Mouse (Mus musculus) mouse embryonic stem cell (cell line): Measurements from ENCODE around the gene Gm9970.
"Not testable (repeated sequence)": the region's sequence is repeated elsewhere in the genome, so short reads cannot be mapped to it uniquely, and the experiment has no call there.

ENCODE experiments used
- in situ Hi-C, 2 experiments: fragments of 300-500 bp; cut with MboI; formaldehyde crosslinking; loops; 1 replicate in 1 of 2; 3 replicates in 1 of 2; pipeline ENCODE4 v1.14.3; 2019 to 2020; ENCODE audit warnings: low sequenced_read_pairs in 2 of 2, low pct_unique_long_range_greater_than_20kb in 1 of 2, mixed read lengths in 1 of 2; ENCODE audit not compliant: unreplicated experiment in 1 of 2

Gene Gm9970

DNA sequence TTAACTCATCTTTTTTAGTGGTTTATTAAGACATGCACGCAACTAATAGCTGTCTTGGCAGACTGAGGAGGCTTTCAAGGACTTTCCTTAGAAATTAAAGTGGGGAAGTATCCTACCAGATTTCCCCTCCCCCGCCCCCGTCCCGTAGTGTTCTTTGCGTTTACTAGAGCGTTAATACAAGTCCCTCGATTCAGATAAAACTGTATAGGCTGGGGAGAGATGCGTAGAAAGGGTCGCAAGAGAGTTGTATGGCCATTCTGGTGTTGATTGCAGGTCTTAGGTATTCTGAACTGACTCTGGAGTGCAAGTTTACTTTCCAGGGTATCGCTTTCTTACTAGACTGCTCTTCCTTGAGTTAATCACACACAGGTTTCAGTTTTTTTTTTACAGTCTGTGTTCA is 1.2 kb upstream of the Gm9970 start:
- in situ Hi-C loops = no loop called here

DNA sequence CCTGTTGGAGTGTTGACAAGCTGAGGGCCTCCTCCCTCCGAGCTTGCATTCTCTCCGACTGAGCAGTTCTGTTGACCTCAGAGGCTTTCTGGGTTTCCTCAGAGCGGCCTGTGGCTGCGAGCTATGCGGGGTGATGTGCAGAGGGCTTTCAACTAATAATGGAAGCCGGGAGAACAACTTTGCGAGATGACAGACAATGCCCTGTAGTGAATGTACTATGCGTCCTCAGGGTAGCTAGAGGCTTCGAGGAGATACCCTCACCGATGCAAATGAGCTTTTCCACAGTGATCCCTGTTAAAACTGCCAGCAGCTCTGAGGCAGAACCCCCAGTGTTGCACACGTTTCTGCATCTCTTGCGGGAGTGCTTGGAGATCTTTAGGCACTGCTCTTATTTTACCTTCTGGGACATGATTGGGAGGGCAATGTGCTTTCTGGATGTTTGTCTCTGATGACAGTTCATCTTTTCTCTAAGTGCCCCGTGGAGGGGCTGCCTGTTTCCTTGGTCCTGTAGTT is 546 bp upstream of the Gm9970 start:
- in situ Hi-C loops = no loop called here

DNA sequence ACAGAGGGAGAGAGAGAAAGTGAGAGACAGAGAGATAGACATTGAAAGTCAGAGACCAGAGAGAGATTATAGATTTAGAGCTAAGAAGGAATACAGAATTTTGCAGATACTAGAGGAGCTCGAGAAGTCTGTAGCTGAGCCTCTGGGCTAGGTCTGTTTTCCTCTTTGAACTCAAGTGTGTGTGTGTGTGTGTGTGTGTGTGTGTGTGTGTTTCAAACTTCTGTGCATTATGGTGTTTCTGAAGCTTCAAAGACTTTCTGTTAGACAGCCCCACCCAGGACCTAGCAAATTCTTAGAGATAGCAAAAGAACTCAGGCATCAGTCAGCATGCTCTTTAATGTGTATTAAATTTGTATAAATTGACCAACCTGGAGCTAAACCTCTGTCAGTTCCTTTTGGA is 14.4 kb downstream of the Gm9970 start:
- in situ Hi-C loops = no loop called here

DNA sequence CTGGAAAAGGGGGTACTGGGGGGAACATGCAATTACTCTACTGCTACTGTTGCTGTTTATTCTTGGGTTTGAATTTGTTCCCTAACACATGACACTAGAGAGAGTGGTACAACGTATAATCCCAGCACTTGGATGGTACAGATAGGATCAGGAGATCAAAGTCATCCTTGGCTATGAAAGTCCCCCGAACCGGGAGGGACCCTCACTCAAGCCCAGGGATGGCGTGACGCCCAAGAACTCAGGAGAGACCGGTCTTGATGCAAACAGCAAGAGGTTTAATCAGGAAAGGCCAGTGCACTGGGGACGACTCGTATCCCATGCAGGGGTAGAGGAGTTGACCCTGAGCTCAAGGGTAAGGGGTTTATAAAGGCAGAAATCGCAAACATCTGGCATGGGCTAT is 18.3 kb downstream of the Gm9970 start:
- in situ Hi-C loops = no loop called here

DNA sequence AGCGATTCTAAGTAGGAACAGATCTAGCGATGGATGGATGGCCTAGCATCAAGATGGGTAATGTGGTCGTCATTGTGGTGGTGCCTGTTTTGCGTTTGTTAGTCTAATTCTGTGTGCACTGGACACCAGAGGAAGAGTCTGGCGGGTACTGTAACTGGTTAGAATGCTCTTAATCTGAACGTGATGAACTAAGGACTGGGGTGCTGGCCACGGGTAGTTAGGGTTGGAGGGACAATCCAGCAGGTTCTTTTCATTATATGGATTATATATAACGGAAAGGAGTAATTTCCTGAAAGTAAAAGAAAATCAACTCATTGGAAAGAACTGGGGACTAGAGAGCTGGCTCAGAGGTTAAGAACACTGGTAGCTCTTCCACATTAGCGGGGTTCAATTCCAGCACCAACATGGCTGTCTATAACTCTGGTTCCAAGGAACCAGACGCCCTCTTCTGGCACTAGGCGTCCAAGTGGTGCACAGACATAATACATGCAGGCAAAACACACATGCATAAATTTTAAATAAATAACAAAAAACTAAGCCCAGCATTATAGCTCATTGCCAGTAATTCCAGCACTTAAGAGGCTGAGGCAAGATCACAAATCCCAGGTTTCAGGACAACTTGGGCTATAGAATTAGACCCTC is 19.6 kb downstream of the Gm9970 start:
- in situ Hi-C loops = no loop called here

DNA sequence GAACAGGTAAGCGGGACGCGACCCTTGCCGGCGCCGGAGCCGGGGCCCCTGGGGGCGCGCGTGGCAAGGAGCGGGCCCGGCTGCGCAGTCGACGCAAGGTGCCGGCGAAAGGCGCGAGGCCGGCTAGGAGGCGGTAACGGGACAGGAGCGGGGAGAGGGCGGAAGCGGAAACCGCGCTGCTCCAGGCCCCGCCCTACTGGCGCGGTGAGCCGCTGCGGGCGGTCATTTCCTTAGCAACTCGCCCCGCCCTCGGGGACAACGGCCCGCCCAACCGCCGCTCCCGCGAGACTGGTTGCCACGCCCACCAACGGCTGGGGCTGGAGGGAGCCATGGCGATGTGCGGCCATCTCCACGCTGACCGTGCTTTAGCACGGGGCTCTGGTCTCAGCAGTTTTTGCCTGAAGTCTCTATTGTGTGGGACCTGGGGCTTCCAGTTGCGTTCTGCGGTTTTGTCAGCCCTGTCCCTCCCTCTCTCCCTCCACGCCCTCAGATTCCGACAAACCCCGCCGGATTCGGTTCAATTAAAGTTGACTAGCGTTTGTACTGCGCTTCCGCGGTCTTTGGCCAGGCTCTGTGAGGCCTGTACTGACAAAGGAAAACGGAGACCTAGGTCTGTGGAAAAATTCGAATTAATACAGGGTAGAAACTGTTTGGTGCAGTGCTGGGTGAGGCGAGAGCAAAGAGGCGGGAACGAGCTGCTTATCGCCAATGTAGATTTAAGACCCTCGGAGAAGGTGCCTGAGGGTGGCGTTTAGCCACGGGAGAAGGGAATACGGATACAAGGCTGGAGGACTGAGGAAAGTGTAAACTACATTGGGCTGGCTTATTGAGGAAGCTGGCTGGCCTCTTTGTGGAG is 20.4 kb downstream of the Gm9970 start, which contains the start of gene Ppm1g:
TSS of gene Ppm1g (minus strand) at position 240 of the 856 bp plus-strand sequence.
- in situ Hi-C loops = no loop called here

- in situ Hi-C loops = no loop called here
These were observed 21.1 kb downstream of the Gm9970 start for GRCm38 (mm10) chr5:31219911-31220447.

DNA sequence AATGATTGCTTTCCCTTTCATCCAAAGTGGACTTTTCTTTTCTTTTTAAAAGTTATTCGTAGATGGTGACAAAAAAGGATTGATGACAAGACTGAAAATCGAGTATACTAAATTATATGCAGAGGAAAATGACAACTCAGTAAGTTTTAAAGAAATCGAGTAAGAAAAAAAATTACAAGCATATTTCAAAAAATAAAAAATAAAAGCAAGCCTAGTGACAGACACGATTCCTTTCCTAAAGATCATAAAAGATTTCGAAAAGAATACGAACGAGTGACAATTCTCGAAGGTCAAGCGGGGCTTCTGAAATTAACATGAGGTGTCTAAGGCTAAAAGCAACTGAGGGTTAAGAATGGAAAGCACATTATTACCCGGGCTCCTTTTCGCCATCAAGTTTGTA is 21.6 kb downstream of the Gm9970 start:
- in situ Hi-C loops = no loop called here

GRCm38 (mm10) chr5:31219070-31219469 is 22.0 kb downstream of the Gm9970 start:
- in situ Hi-C loops = no loop called here

DNA sequence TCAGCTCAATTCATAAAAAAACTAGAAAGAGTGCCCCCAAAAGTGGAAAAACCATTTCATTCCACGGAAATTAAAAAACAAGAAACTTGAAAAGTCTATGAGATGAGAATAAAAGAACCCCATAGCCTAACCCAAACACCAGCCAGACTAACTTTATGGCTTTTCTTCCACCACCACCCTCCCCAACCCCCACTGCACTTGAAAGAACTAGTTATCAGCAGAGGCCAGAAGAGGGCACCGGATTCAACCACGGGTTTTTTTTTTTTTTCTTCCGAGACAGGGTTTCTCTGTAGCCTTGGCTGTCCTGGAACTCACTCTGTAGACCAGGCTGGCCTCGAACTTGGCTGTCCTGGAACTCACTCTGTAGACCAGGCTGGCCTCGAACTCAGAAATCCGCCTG is 22.7 kb downstream of the Gm9970 start:
- in situ Hi-C loops = no loop called here

- in situ Hi-C loops = not testable (repeated sequence)
These were observed 24.5 kb downstream of the Gm9970 start for GRCm38 (mm10) chr5:31216554-31216953.

DNA sequence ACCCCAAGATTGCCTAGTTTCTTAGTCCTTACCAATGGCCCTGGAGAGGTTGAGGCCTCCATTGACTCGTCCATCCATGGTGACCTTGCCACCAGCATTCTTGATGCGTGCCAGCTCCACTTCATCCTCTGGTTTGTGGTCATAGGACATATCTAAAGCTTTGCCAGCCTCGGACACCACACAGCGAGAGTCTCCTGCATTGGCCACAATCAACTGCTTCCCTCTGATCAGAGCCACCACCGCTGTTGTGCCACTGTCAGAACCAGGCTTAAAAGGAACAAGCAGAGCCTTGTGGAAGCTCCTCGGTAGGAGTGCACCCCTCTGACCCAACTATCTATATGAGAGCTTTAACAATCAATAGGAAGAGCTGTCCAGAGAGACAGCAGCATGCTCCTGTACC is 36.6 kb downstream of the Gm9970 start:
- in situ Hi-C loops = no loop called here

- in situ Hi-C loops = no loop called here
These were observed 37.2 kb downstream of the Gm9970 start for GRCm38 (mm10) chr5:31203866-31204265.

- in situ Hi-C loops = no loop called here
These were observed 38.1 kb downstream of the Gm9970 start for GRCm38 (mm10) chr5:31202933-31203332.

- in situ Hi-C loops = no loop called here
These were observed 39.1 kb downstream of the Gm9970 start, which contains the start of gene Zfp513 for GRCm38 (mm10) chr5:31201742-31202590. Gene Zfp513 (minus strand): TSS chr5:31202303.

DNA sequence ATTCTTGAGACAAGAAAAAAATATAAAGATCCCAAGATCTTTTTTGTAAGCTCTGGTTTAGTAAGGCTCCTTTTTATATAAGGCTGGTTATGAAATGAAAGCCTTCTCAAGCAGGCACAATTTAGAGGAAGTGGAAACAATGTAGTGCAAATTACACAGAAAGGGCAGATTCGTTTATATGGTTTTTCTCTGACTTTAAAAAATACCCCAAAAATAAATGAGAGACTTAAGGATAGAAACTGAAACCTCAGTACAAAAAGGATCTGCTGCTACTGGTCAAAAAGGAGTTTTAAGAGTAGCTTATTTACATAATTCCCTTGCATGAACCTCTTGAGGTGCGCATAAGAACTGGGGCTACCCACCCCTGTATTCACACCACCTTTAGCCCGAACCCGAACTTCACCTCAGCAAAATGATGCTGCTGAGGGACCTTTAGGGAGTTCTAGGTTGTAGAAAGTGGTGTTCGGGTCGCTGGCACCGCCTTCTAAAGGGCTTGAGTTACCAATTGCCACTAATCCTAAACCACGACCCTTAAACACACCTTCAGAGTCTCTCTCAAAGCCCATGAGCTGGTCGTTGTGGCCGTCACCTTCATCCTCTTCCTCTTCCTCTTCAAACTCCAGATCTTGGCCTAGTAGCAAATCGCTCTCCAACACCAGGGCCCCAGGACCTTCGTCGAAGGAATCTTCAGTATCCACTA is 39.8 kb downstream of the Gm9970 start:
- in situ Hi-C loops = no loop called here

DNA sequence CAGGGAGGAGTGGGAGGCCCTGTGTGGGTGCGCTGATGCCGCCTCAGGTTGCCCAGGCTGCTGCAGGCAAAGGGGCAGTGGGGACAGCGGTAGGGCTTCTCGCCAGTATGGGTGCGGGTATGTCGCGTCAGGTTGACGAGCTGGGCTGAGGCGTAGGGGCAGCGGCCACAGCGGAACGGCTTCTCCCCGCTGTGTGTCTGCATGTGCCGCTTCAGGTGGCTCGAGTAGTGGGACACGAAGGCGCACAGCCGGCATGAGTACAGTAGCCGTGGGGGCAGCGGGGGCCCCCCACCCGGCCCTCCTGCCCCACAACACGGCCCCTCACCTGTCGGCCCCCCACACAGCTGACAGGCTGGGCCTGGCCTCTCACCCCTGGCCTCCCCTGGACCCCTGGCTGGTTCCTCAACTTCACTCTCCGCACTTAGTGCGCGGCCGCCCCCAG is 40.7 kb downstream of the Gm9970 start:
- in situ Hi-C loops = no loop called here

- in situ Hi-C loops = no loop called here
These were observed 41.1 kb downstream of the Gm9970 start for GRCm38 (mm10) chr5:31199893-31200292.
